Mouse (Mus musculus): ENCODE data around the gene Lmo1.

The Lmo1 gene

DNA sequence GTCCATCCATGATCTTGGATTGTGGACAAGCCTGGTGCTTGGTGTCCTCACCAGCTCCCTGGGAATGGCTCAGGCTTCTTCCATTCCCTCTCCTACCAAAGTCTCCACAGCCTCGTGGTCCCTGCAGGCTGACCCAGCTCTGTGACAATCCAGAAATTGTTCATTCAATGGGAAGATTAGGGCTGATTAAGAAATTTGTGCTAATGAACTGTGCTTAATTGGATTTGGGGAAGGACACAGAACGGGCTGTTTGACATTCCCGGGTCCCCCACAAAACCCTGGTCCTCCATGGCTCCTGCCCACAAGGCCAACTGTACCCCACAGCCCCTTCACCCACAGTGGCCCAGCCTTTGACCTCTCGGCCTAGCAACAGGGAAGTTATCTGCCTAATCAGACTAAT lies 32.8 kb upstream of the Lmo1 start:
- Histone ChIP-seq H3K4me3 (replicated peaks; ENCODE audit: low read length) (no peak overlapping the region), H3K4me1 (replicated peaks; ENCODE audit: low read depth, low read length) (no peaks in the 10 kb centered on the region), H3K27me3 (ENCODE audit: insufficient read depth, low read length) (peaks cover 12% of the 10 kb centered on the region), H3K9me3 (ENCODE audit: low read length) (no peaks in the 10 kb centered on the region), H3K36me3 (ENCODE audit: insufficient read depth, low read length) (no peaks in the 10 kb centered on the region)
- no peak for TF ChIP-seq NANOG (IDR thresholded peaks at IDR 0.05; ENCODE audit: borderline replicate concordance, low read length)
- no peak for TF ChIP-seq CTCF (conservative IDR thresholded peaks at IDR 0.05; ENCODE audit: low read length)
- TF ChIP-seq POU5F1 (IDR thresholded peaks at IDR 0.05; ENCODE audit: borderline replicate concordance, low read length), result no peak

DNA sequence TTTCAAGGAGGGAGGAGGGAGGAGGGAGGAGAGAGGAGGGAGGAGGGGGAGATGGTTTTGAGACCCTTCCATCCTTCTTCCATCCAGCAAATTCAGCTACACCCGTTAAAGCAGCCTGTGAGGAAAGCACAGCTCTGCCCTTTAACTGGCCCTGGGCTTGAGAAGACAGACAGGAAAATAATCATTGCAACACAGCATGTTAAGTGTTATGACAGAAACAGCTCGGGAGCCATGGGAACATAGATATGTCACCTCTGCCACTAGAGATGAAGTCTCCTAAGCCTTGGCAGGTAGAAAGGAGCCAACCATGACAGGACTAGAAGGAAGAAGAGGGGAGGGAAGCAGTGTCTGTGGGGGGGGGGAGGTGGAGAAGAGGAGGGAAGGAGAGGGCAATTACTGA lies 31.4 kb upstream of the Lmo1 start:
- H3K4me3 ChIP-seq (replicated peaks; ENCODE audit: low read length), result no peak overlapping the region
- TF ChIP-seq CTCF (conservative IDR thresholded peaks at IDR 0.05; ENCODE audit: low read length) (no peak), NANOG (IDR thresholded peaks at IDR 0.05; ENCODE audit: borderline replicate concordance, low read length) (no peak), POU5F1 (IDR thresholded peaks at IDR 0.05; ENCODE audit: borderline replicate concordance, low read length) (no peak)
- peaks cover 10% of the 10 kb centered on the region for H3K27me3 ChIP-seq (ENCODE audit: insufficient read depth, low read length)
- H3K9me3 ChIP-seq (ENCODE audit: low read length), result no peaks in the 10 kb centered on the region
- no peaks in the 10 kb centered on the region for H3K4me1 ChIP-seq (replicated peaks; ENCODE audit: low read depth, low read length)
- H3K36me3 ChIP-seq (ENCODE audit: insufficient read depth, low read length), result no peaks in the 10 kb centered on the region

DNA sequence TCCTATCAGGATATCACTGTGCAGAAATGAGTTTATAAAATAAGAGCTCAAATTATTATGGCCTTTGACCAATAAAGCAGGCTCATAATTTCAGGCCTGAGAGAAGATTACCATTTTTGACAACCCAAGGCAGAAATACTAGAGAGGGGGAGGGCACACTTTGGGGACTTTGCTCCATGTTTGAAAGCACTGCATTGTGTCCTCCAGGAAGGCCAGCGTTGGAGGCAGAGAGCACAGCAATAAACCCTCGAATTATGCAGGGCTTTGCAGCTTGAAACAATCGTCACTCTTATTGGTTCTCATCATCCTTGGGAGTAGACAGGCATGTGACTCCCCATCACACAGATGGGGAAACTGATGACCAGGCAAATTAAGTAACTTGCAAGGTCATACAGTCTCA lies 28.1 kb upstream of the Lmo1 start:
- H3K36me3 ChIP-seq (ENCODE audit: insufficient read depth, low read length), result no peaks in the 10 kb centered on the region
- no peaks in the 10 kb centered on the region for H3K4me1 ChIP-seq (replicated peaks; ENCODE audit: low read depth, low read length)
- TF ChIP-seq POU5F1 (IDR thresholded peaks at IDR 0.05; ENCODE audit: borderline replicate concordance, low read length) (no peak), CTCF (conservative IDR thresholded peaks at IDR 0.05; ENCODE audit: low read length) (no peak), NANOG (IDR thresholded peaks at IDR 0.05; ENCODE audit: borderline replicate concordance, low read length) (no peak)
- no peak overlapping the region for H3K4me3 ChIP-seq (replicated peaks; ENCODE audit: low read length)
- no peaks in the 10 kb centered on the region for H3K9me3 ChIP-seq (ENCODE audit: low read length)
- peaks cover 28% of the 10 kb centered on the region for H3K27me3 ChIP-seq (ENCODE audit: insufficient read depth, low read length)

DNA sequence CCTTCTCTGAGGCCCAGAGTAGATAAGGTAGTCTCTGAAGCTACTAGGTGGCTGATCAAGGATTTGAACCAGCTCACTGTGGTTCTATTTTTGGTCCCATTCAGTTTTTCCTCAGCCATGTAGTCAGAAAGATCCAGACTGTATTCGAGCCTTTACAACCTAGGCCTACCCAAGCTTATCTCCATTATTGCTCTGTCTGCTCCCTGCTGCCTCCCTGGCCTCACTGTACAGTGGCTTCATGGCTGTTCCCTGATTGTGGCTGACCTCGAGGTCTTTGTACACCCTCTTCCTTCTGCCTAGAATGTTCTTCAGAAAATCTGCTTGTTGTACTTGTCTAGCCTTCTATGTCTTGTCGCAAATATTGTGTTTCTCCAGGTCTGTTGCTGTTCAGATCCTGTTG lies 25.6 kb upstream of the Lmo1 start:
- Histone ChIP-seq H3K4me3 (replicated peaks; ENCODE audit: low read length) (no peak overlapping the region), H3K27me3 (ENCODE audit: insufficient read depth, low read length) (peaks cover 51% of the 10 kb centered on the region), H3K4me1 (replicated peaks; ENCODE audit: low read depth, low read length) (peaks cover 10% of the 10 kb centered on the region; the same call in 1 of the 2 replicates), H3K36me3 (ENCODE audit: insufficient read depth, low read length) (no peaks in the 10 kb centered on the region), H3K9me3 (ENCODE audit: low read length) (no peaks in the 10 kb centered on the region)
- TF ChIP-seq NANOG (IDR thresholded peaks at IDR 0.05; ENCODE audit: borderline replicate concordance, low read length) (no peak), CTCF (conservative IDR thresholded peaks at IDR 0.05; ENCODE audit: low read length) (no peak), POU5F1 (IDR thresholded peaks at IDR 0.05; ENCODE audit: borderline replicate concordance, low read length) (no peak)

DNA sequence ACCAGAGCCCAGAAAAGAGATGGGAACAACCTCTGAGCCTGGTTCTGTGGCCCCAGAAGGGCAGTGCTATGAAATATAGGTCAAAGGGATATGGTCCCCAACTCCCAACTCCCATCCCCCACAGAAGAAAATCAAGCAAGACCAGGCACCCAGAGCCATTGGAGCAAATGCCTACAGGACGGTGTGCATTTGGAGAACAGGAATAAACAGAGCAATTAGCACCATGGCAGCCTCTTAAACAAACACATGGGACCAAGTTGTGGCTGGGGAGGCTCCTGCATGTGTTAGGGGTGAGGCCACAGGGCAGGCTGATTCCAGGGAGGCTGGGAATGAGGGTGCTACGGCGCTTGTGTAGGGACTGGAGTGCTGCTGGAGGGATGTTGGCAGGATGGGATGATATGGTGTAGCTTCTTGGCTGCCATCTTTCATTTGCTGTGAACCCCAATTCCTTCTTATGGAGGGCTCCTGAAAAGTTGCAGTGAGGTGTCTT lies 22.2 kb upstream of the Lmo1 start:
- no peaks in the 10 kb centered on the region for H3K36me3 ChIP-seq (ENCODE audit: insufficient read depth, low read length)
- no peak overlapping the region for H3K4me3 ChIP-seq (replicated peaks; ENCODE audit: low read length)
- TF ChIP-seq CTCF (conservative IDR thresholded peaks at IDR 0.05; ENCODE audit: low read length) (no peak), NANOG (IDR thresholded peaks at IDR 0.05; ENCODE audit: borderline replicate concordance, low read length) (no peak), POU5F1 (IDR thresholded peaks at IDR 0.05; ENCODE audit: borderline replicate concordance, low read length) (no peak)
- no peaks in the 10 kb centered on the region; the same call in 1 of the 2 replicates for H3K9me3 ChIP-seq (ENCODE audit: low read length)
- H3K4me1 ChIP-seq (replicated peaks; ENCODE audit: low read depth, low read length), result peaks cover 10% of the 10 kb centered on the region; the same call in 1 of the 2 replicates
- H3K27me3 ChIP-seq (ENCODE audit: insufficient read depth, low read length), result peaks cover 79% of the 10 kb centered on the region

DNA sequence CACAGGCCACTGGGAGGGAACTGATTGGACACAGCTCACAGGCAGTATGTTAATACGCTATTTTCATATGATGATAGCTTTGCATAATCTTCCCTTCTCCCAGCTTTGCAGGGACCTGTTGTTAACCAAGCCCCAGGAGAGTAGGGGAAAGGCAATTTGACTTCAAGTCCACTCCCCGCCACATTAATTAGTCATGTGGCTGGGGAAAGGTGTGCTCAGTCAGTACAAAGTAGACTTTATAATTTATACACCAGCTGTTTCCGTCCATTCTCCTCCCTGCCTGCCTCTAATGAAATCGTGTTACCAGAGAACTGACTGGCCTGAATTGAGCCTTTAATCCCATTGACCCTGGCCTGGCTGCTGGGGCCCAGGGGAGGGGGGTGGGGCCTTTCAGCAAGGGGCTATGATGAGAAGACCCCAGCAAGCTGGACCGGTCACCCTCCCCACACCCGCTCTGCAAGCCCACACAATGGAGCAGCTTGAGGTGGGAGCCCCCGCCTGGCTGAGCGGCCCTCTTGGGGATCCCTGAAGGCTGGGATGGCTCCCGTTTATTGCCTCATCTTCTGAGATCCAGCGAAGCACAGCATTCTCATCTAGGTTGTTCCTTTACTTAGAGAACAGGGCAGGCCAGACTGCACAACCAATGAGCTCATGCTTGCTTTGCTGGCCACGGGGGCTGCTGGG lies 21.5 kb upstream of the Lmo1 start:
- H3K36me3 ChIP-seq (ENCODE audit: insufficient read depth, low read length), result no peaks in the 10 kb centered on the region
- H3K4me1 ChIP-seq (replicated peaks; ENCODE audit: low read depth, low read length), result peaks cover 17% of the 10 kb centered on the region
- H3K4me3 ChIP-seq (replicated peaks; ENCODE audit: low read length), result peak overlapping the region; percentile 37; the same call in 1 of the 2 replicates
- TF ChIP-seq POU5F1 (IDR thresholded peaks at IDR 0.05; ENCODE audit: borderline replicate concordance, low read length) (no peak), CTCF (conservative IDR thresholded peaks at IDR 0.05; ENCODE audit: low read length) (no peak), NANOG (IDR thresholded peaks at IDR 0.05; ENCODE audit: borderline replicate concordance, low read length) (no peak)
- peaks cover 85% of the 10 kb centered on the region for H3K27me3 ChIP-seq (ENCODE audit: insufficient read depth, low read length)
- no peaks in the 10 kb centered on the region; the same call in 1 of the 2 replicates for H3K9me3 ChIP-seq (ENCODE audit: low read length)

DNA sequence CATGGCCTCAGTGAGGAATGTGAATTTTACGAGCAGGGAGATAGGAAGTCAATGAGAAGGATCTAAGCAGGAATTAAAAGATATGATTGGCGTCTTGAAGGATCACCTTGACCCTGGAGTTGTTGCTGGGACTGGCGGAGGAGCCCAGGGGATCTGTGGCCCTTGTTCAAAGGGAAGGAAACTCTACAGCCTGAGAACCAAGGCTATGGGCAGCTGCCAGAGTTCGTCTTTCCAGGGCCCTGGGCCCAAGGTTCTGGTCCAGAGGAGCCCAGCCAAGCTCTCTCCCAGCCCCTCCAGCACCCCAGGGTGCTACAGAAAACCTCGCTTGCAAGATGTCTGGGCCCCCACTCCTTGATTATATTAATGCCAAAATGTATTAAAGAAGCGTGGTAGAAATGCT lies 21.0 kb upstream of the Lmo1 start:
- Histone ChIP-seq H3K4me3 (replicated peaks; ENCODE audit: low read length) (no peak overlapping the region), H3K27me3 (ENCODE audit: insufficient read depth, low read length) (peaks cover 87% of the 10 kb centered on the region), H3K4me1 (replicated peaks; ENCODE audit: low read depth, low read length) (peaks cover 22% of the 10 kb centered on the region), H3K36me3 (ENCODE audit: insufficient read depth, low read length) (no peaks in the 10 kb centered on the region), H3K9me3 (ENCODE audit: low read length) (no peaks in the 10 kb centered on the region; the same call in 1 of the 2 replicates)
- no peak for TF ChIP-seq POU5F1 (IDR thresholded peaks at IDR 0.05; ENCODE audit: borderline replicate concordance, low read length)
- TF ChIP-seq NANOG (IDR thresholded peaks at IDR 0.05; ENCODE audit: borderline replicate concordance, low read length), result no peak
- no peak for TF ChIP-seq CTCF (conservative IDR thresholded peaks at IDR 0.05; ENCODE audit: low read length)

DNA sequence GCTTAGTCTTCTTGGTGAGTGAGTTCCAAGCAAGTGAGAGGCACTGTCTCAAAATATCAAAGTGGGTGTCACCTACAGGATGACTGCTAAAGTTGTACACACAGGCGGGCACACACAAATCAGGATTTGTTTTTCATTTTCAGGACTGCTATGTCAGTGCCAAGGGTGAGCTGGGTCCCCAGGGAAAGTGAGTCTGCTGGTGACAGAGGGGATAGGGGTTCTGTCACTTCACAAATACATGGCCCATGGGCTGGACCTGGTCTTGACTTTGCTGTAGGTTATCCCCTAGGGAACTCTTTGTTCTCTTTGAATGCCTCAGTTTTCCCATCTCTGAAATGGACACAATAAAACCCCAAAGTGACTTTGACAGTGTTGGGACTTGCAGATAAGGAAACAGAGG lies 19.8 kb upstream of the Lmo1 start:
- Histone ChIP-seq H3K27me3 (ENCODE audit: insufficient read depth, low read length) (peaks cover 88% of the 10 kb centered on the region), H3K9me3 (ENCODE audit: low read length) (peaks cover 1% of the 10 kb centered on the region; the same call in 1 of the 2 replicates), H3K4me3 (replicated peaks; ENCODE audit: low read length) (no peak overlapping the region), H3K4me1 (replicated peaks; ENCODE audit: low read depth, low read length) (peaks cover 29% of the 10 kb centered on the region), H3K36me3 (ENCODE audit: insufficient read depth, low read length) (no peaks in the 10 kb centered on the region)
- TF ChIP-seq POU5F1 (IDR thresholded peaks at IDR 0.05; ENCODE audit: borderline replicate concordance, low read length), result no peak
- TF ChIP-seq NANOG (IDR thresholded peaks at IDR 0.05; ENCODE audit: borderline replicate concordance, low read length), result no peak
- TF ChIP-seq CTCF (conservative IDR thresholded peaks at IDR 0.05; ENCODE audit: low read length), result no peak
